Mouse (Mus musculus) liver, embryonic 14.5 days (tissue): ENCODE results near the gene Cfap99. TPM values are rescaled to one million over a fixed set of nuclear protein-coding genes. Genes with fewer than 3 reads are reported as not detected.

Experiments used
- ATAC-seq: fragments of 200-750 bp; cut with Nextera tagmentation; 2 replicates; pipeline ENCODE4 v1.8.0; 2017; ENCODE audit warnings: moderate number of reproducible peaks, mild to moderate bottlenecking, moderate library complexity; ENCODE audit not compliant: insufficient read depth
- DNase-seq, 3 experiments: peaks; one replicate each; pipeline ENCODE4 v3.0.0-alpha.2; 2012 to 2013; ENCODE audit warnings: low read depth in 3 of 3, low spot score in 3 of 3
- H3K27ac ChIP-seq: fragments of 300-500 bp; sonication (generic); 2 replicates; pipeline ENCODE4 v1.5.1; 2014; ENCODE audit warnings: moderate library complexity, mild to moderate bottlenecking, control low read depth, inconsistent platforms
- H3K27me3 ChIP-seq: fragments of 300-500 bp; sonication (generic); 2 replicates; pipeline ENCODE4 v1.6.1; 2014; ENCODE audit warnings: mild to moderate bottlenecking, low read length, moderate library complexity; ENCODE audit not compliant: control insufficient read depth, insufficient read depth
- H3K36me3 ChIP-seq: fragments of 300-500 bp; sonication (generic); replicated peaks from 2 replicates; pipeline ENCODE4 v1.6.1; 2014; ENCODE audit warnings: low read depth; ENCODE audit not compliant: control insufficient read depth, insufficient read depth
- H3K4me1 ChIP-seq, 2 experiments: fragments of 200-500 bp in 1 of 2; fragments of 300-500 bp in 1 of 2; sonication (generic) in 1 of 2; replicated peaks; 2 replicates each; pipeline ENCODE4 v1.6.1; 2012 to 2014; ENCODE audit warnings: antibody characterized with exemption in 1 of 2, inconsistent platforms in 1 of 2, low read length in 1 of 2; ENCODE audit not compliant: control insufficient read depth in 2 of 2, insufficient read depth in 2 of 2
- H3K4me2 ChIP-seq: fragments of 300-500 bp; sonication (generic); 2 replicates; pipeline ENCODE4 v1.6.1; 2014; ENCODE audit warnings: low read depth, mild to moderate bottlenecking, control low read depth, moderate library complexity
- H3K4me3 ChIP-seq, 2 experiments: fragments of 200-500 bp in 1 of 2; fragments of 300-500 bp in 1 of 2; sonication (generic) in 1 of 2; 2 replicates each; pipeline ENCODE4 v1.5.1; 2012 to 2014; ENCODE audit warnings: low read depth in 2 of 2, low read length in 2 of 2, mild to moderate bottlenecking in 2 of 2, control low read depth in 1 of 2, inconsistent platforms in 1 of 2, moderate library complexity in 1 of 2; ENCODE audit not compliant: insufficient read depth in 1 of 2
- H3K9ac ChIP-seq: fragments of 300-500 bp; sonication (generic); replicated peaks from 2 replicates; pipeline ENCODE4 v1.6.1; 2014; ENCODE audit warnings: mild to moderate bottlenecking, control low read depth, moderate library complexity
- H3K9me3 ChIP-seq: fragments of 300-500 bp; sonication (generic); 2 replicates; pipeline ENCODE4 v1.6.1; 2016; ENCODE audit warnings: low read length, mixed read lengths; ENCODE audit not compliant: control insufficient read depth
- CTCF ChIP-seq: IDR thresholded peaks from 2 replicates; pipeline ENCODE4 v1.5.1; 2016; ENCODE audit warnings: antibody characterized with exemption, low read depth, control low read depth
- EP300 ChIP-seq: IDR thresholded peaks from 2 replicates; pipeline ENCODE4 v1.6.1; 2016; ENCODE audit warnings: antibody characterized with exemption, low read depth
- WGBS: fragments of 180-500 bp; shearing (Covaris S2); extraction: QIAGEN DNeasy Blood & Tissue Kit; methylation state at CpG from one replicate; pipeline ENCODE4 v1.1.7; 2014; ENCODE audit not compliant: insufficient replicate concordance; 5-methylcytosine and 5-hydroxymethylcytosine counted together
- polyA plus RNA-seq, 2 experiments: library from polyadenylated mRNA; depleted of rRNA in 1 of 2; stranded (reverse) in 1 of 2; unstranded in 1 of 2; fragments of >200 nt; fragmentation: Nextera tagmentation in 1 of 2; extraction: Ambion mirVana in 1 of 2; gene quantifications; 2 replicates each; pipeline versions ENCODE4 v1.2.1 to v1.2.3; 2012 to 2014

Cfap99 gene
- polyA plus RNA-seq, 2 experiments = not detected

DNA sequence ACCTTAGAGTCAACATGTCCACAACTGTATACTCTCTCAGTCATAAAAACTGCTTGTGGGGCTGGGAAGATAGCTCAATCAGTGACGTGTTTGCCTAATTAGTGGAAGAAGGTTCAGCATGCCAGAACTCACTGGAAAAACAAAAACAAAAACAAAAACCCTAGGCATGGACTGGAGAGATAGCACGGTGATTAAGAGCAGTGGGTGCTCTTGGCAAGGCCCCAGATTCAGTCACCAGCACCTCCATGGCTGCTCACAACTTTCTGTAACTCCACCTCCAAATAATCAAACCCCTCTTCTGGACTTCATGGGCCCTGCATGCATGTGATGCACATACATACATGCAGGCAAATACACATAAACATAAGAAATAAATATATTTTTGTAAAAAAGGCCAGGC lies 886 bp downstream of the Cfap99 start:
- WGBS = 30% methylated on average over 2 of the region's 2 CpGs
- H3K4me2 ChIP-seq = no peak overlapping the region
- no peaks in the 10 kb centered on the region for H3K36me3 ChIP-seq
- no peak overlapping the region for H3K9ac ChIP-seq
- H3K9me3 ChIP-seq = no peaks in the 10 kb centered on the region
- DNase-seq = no peak
- ATAC-seq = no peak
- H3K4me3 ChIP-seq = no peak overlapping the region
- peaks cover 51% of the 10 kb centered on the region for H3K27me3 ChIP-seq
- no peak overlapping the region for H3K27ac ChIP-seq
- no peaks in the 10 kb centered on the region for H3K4me1 ChIP-seq
- TF ChIP-seq CTCF (no peak), EP300 (no peak)

DNA sequence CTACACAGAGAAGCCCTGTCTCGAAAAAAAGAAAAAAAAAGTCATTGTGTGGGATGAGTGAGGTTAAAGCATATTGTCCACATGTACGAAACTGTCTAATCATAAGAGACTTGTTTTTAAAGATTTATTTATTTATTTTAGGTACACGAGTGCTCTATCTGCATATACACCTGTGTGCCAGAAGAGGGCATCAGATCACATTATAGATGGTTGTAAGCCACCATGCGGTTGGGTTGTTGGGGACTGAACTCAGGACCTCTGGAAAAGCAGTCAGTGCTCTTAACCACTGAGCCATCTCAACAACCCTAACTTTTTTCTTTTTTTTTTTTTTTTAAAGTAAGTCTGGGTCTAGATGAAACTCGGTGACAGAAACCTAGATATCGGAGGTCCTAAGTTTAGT lies 5.0 kb downstream of the Cfap99 start:
- H3K36me3 ChIP-seq = no peaks in the 10 kb centered on the region
- H3K9me3 ChIP-seq = no peaks in the 10 kb centered on the region
- no peaks in the 10 kb centered on the region for H3K4me1 ChIP-seq
- TF ChIP-seq EP300 (no peak), CTCF (peak; percentile 44)
- no peak for DNase-seq
- 58% methylated on average over 6 of the region's 6 CpGs for WGBS
- H3K27ac ChIP-seq = no peak overlapping the region
- no peak overlapping the region for H3K4me3 ChIP-seq
- H3K4me2 ChIP-seq = no peak overlapping the region
- peaks cover 21% of the 10 kb centered on the region for H3K27me3 ChIP-seq
- no peak overlapping the region for H3K9ac ChIP-seq
- ATAC-seq = no peak

DNA sequence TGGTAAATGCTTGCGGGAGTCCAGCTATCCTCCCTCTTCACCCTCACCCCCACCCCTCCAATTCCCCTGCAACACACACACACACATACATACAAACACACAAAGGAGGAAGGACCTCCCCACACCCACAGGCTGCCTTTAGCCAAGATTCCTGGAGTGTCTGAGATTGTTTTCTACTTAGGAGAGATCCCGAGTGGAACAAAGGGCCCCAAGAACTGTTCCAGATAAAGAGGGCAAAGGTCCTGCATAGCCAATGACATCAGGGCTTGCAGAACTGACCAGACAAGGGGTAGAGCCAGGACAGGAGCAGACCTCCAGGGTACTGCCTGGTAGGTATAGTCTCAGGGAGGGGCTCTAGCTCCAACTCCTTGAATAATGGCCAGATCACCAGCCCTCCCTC lies 6.3 kb downstream of the Cfap99 start:
- no peak overlapping the region for H3K9ac ChIP-seq
- peaks cover 9% of the 10 kb centered on the region for H3K27me3 ChIP-seq
- no peak overlapping the region for H3K27ac ChIP-seq
- no peak overlapping the region for H3K4me2 ChIP-seq
- no peak overlapping the region for H3K4me3 ChIP-seq
- no peak for ATAC-seq
- 34% methylated on average over 2 of the region's 2 CpGs for WGBS
- no peak for DNase-seq
- H3K36me3 ChIP-seq = no peaks in the 10 kb centered on the region
- TF ChIP-seq EP300 (no peak), CTCF (no peak)
- H3K9me3 ChIP-seq = no peaks in the 10 kb centered on the region
- H3K4me1 ChIP-seq = no peaks in the 10 kb centered on the region

DNA sequence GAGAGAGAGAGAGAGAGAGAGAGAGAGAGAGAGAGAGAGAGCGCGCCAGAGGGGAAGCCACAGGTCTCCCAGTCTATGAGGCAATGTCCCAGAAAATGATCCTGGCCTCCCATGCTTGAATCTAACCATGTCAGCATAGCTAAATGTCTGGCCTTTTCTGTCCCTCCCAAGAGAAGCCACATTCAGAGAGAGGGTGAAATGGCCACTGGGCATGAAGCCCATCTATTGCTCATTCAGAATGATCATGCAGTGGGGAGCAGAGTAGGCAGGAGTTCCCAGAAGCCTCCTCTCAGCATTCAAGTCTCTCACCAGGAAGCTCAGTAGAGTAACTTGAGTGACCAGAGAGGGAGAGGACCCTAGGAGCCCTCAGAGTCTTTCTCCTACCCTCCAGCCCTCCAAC lies 6.7 kb downstream of the Cfap99 start:
- H3K27ac ChIP-seq = no peak overlapping the region
- DNase-seq (no peak), ATAC-seq (no peak)
- no peaks in the 10 kb centered on the region for H3K36me3 ChIP-seq
- no peak overlapping the region for H3K4me3 ChIP-seq
- no peaks in the 10 kb centered on the region for H3K9me3 ChIP-seq
- no peak for TF ChIP-seq CTCF
- no peak for TF ChIP-seq EP300
- no peaks in the 10 kb centered on the region for H3K4me1 ChIP-seq
- H3K27me3 ChIP-seq = peaks cover 6% of the 10 kb centered on the region
- no peak overlapping the region for H3K9ac ChIP-seq
- WGBS = 87% methylated on average over 2 of the region's 2 CpGs
- H3K4me2 ChIP-seq = no peak overlapping the region

DNA sequence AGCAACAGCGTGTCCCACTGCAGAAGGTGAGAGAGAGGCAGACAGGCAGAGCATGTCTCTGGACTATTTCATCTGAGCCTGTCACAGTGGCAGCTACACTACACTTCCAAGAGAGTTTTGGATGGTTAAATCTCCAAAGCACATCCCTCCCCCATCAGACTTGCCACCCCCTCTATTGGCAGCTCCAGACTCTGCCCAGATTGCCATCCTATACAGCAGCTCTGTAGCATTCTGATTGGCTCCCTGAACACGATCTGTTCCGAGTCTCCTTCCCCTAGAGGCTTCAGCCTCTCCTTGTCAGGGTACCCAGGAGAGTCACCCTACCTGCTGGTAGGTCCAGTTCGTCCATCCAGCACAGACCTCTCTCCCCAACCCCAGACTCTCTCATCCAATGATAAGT lies 9.7 kb downstream of the Cfap99 start:
- H3K9ac ChIP-seq = no peak overlapping the region
- no peak for ATAC-seq
- H3K27ac ChIP-seq = no peak overlapping the region

More for the DNA sequence above, 9.7 kb downstream of the Cfap99 start:
- DNase-seq = no peak
- no peaks in the 10 kb centered on the region for H3K27me3 ChIP-seq
- no peak overlapping the region for H3K4me2 ChIP-seq
- no peaks in the 10 kb centered on the region for H3K4me1 ChIP-seq
- TF ChIP-seq EP300 (no peak), CTCF (no peak)
- H3K4me3 ChIP-seq = no peak overlapping the region
- H3K36me3 ChIP-seq = no peaks in the 10 kb centered on the region
- 34% methylated on average over 4 of the region's 4 CpGs for WGBS
- H3K9me3 ChIP-seq = no peaks in the 10 kb centered on the region
